In the genomic region with DNA sequence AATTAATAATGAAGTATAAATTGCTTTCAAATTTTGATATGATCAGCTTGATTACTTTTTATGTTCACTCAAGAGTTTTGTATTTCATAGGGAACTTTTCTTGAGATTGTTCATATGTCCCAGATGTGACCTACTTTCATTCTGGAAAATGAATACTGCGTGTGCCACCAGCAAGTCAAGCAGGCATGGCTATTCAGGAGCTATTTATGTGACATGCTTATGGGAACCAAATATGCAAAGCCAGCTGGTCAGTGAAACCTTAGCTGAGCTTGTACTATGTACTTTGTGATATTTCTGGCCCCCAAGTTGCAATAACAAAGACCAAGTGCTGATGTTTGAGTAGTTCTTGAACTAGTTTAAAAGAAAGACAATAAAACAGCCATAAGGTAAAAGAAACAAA, we compare ENCODE assay signal across 30 mouse cellular contexts. TPM values are rescaled to one million over a fixed set of nuclear protein-coding genes. Genes with fewer than 3 reads are reported as not detected.
DNase-seq lines count a peak whose midpoint lies in the region; ATAC-seq lines count a peak whose summit lies in the region.
"Had no signal": no experiment of that assay in that cellular context is flagged by ENCODE, and none has a peak within 500 bp of the region (broad histone marks: within the 10 kb centered on the region; RNA-seq: fewer than 3 reads in every experiment).

No protein-coding gene starts in this region.

- H3K27me3 ChIP-seq in limb, embryonic 13.5 days, result no peaks in the 10 kb centered on the region
- H3K27me3 ChIP-seq in limb, embryonic 10.5 days (ENCODE audit: low read depth, poor library complexity, severe bottlenecking), result no peaks in the 10 kb centered on the region
- H3K27me3 ChIP-seq: CH12.LX; embryonic facial prominence, embryonic 15.5 days; forebrain, embryonic 15.5 days; heart, embryonic 12.5 days; heart, embryonic 15.5 days; hindbrain, embryonic 13.5 days; intestine, embryonic 15.5 days; Patski had no signal

- peak; percentile 97 for ATAC-seq in frontal cortex, adult (ENCODE audit: low TSS enrichment)
- peak; percentile 28; the same call in 1 of the 2 replicates for ATAC-seq in limb, embryonic 13.5 days (ENCODE audit: low FRiP score, low read depth)
- ATAC-seq: forebrain, embryonic 15.5 days; hindbrain, embryonic 16.5 days; intestine, embryonic 15.5 days; Patski had no signal

- H3K9ac ChIP-seq in limb, embryonic 13.5 days, result no peak overlapping the region
- H3K9ac ChIP-seq: embryonic facial prominence, embryonic 15.5 days; forebrain, embryonic 15.5 days; heart, embryonic 12.5 days; heart, embryonic 15.5 days; hindbrain, embryonic 13.5 days; intestine, embryonic 15.5 days had no signal

- H3K9me3 ChIP-seq in limb, embryonic 13.5 days, result no peaks in the 10 kb centered on the region
- no peaks in the 10 kb centered on the region for H3K9me3 ChIP-seq in limb, embryonic 10.5 days (replicated peaks)
- H3K9me3 ChIP-seq: embryonic facial prominence, embryonic 15.5 days; forebrain, embryonic 15.5 days; G1E; heart, embryonic 12.5 days; heart, embryonic 15.5 days; hindbrain, embryonic 10.5 days; hindbrain, embryonic 13.5 days; intestine, embryonic 15.5 days had no signal

- WGBS in limb, embryonic 13.5 days, result 49% methylated on average over 1 of the region's 1 CpGs
- 83% methylated on average over 1 of the region's 1 CpGs for WGBS in limb, embryonic 10.5 days

- H3K4me1 ChIP-seq in limb, embryonic 13.5 days, result no peaks in the 10 kb centered on the region
- H3K4me1 ChIP-seq in limb, embryonic 10.5 days, result no peaks in the 10 kb centered on the region
- H3K4me1 ChIP-seq: embryonic facial prominence, embryonic 15.5 days; forebrain, embryonic 15.5 days; heart, embryonic 12.5 days; heart, embryonic 15.5 days; hindbrain, embryonic 10.5 days; hindbrain, embryonic 13.5 days; intestine, embryonic 15.5 days had no signal

- H3K4me3 ChIP-seq in limb, embryonic 13.5 days, result no peak overlapping the region
- H3K4me3 ChIP-seq in limb, embryonic 10.5 days, result no peak overlapping the region
- H3K4me3 ChIP-seq: embryonic facial prominence, embryonic 15.5 days; forebrain, embryonic 15.5 days; heart, embryonic 12.5 days; heart, embryonic 15.5 days; hindbrain, embryonic 10.5 days; hindbrain, embryonic 13.5 days; intestine, embryonic 15.5 days had no signal

- no peak for DNase-seq in frontal cortex, postnatal 10 days (ENCODE audit: low spot score in 2 of 2)
- DNase-seq in limb, embryonic 10.5 days (ENCODE audit: low spot score), result no peak
- peak; percentile 21 for DNase-seq in skeletal muscle tissue, adult 2 months (ENCODE audit: low read depth, low spot score)
- DNase-seq in left cerebral cortex, adult 18-20 months (ENCODE audit: low spot score in 2 of 2), result no peak
- no peak for DNase-seq in embryo, embryonic 10.5 days (ENCODE audit: low spot score)
- DNase-seq: adrenal gland, postnatal 10 days; adrenal gland, postnatal 36 days; B cell, adult 2 months; cerebellum, adult 11 months; cerebellum, adult 2 months; cerebellum, adult 9-11 months; cerebellum, postnatal 25 days; embryo, embryonic 11 days; gastrocnemius, postnatal 10 days; heart, adult 18-20 months; heart, postnatal 10 days; heart, postnatal 36 days had no signal

- no peak overlapping the region for H3K27ac ChIP-seq in limb, embryonic 13.5 days
- H3K27ac ChIP-seq in limb, embryonic 10.5 days, result no peak overlapping the region
- H3K27ac ChIP-seq: embryonic facial prominence, embryonic 15.5 days; forebrain, embryonic 15.5 days; heart, embryonic 15.5 days; hindbrain, embryonic 10.5 days; hindbrain, embryonic 13.5 days; intestine, embryonic 15.5 days had no signal

- no peaks in the 10 kb centered on the region for H3K36me3 ChIP-seq in limb, embryonic 13.5 days
- no peaks in the 10 kb centered on the region for H3K36me3 ChIP-seq in limb, embryonic 10.5 days
- H3K36me3 ChIP-seq: embryonic facial prominence, embryonic 15.5 days; forebrain, embryonic 15.5 days; G1E; heart, embryonic 12.5 days; heart, embryonic 15.5 days; hindbrain, embryonic 10.5 days; hindbrain, embryonic 13.5 days; intestine, embryonic 15.5 days had no signal

- H3K4me2 ChIP-seq in limb, embryonic 13.5 days (replicated peaks), result no peak overlapping the region
- H3K4me2 ChIP-seq: embryonic facial prominence, embryonic 15.5 days; forebrain, embryonic 15.5 days; heart, embryonic 12.5 days; heart, embryonic 15.5 days; hindbrain, embryonic 13.5 days; intestine, embryonic 15.5 days had no signal

RNA-seq across cellular contexts. Expression of gene Hook1, which starts 19.1 kb away (rescaled TPM):
- 11.3 and 12.0 TPM in 2 replicates for polyA plus RNA-seq in limb, embryonic 13.5 days (2015; fragmentation: Nextera tagmentation; extraction: Ambion mirVana)
- polyA plus RNA-seq in limb, embryonic 10.5 days (2016; fragmentation: Nextera tagmentation; extraction: Ambion mirVana), result 7.6 and 13.1 TPM in 2 replicates
- 10 to 100 TPM; 65.6 to 71.5 TPM for total RNA-seq in left cerebral cortex, adult 18-20 months (2021)
- polyA plus RNA-seq: G1E had no signal
